Mouse (Mus musculus) B cell, adult 2 months (primary cell): ENCODE data around the gene Arfgap1.
A peak's percentile ranks its signal among the peaks of the same experiment; 100 is the strongest.

Source experiments
- DNase-seq, 2 experiments: peaks; one replicate each; pipeline ENCODE4 v3.0.0; 2022

Gene Arfgap1

DNA sequence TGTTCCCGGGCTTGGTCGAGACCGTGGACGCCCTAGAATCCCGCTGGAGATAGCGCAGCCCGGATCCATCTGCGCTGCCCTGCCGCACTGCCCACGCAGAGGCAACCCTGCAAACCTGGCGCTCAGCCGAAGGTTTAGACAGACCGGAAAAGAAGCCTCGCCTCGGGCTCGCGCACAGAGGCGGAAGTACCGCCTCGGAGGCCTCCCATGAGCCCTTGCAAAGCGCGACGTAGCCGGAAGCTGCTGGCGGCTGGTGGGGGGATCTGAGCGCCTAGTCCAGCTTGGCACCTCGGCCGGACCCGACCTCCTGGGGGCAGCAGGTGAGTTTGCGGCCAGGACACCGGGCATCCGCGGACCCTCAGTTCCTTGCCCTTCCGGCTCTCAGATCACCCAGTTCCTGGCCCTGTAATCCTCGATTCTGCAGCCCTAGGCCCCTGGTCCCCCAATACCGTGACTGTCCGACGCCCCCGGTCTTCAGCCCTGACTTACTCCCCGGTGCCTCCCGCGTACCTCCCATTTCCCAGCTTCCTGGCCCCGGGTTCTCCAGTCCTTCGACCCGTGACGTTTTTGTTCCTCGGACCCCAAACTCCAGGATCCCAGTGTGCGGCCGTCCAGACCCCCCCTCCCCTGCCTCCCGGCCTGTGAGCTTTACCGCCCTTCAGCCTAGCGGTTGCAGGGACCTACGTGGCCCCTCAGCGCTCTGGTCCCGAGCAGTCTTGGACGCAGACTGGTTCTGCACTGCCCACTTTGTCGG, at the start of gene Arfgap1:
Gene Arfgap1, plus strand, starts transcription at position 216 of the 754 bp plus-strand sequence.
- DNase-seq, result peak; percentile 88

DNA sequence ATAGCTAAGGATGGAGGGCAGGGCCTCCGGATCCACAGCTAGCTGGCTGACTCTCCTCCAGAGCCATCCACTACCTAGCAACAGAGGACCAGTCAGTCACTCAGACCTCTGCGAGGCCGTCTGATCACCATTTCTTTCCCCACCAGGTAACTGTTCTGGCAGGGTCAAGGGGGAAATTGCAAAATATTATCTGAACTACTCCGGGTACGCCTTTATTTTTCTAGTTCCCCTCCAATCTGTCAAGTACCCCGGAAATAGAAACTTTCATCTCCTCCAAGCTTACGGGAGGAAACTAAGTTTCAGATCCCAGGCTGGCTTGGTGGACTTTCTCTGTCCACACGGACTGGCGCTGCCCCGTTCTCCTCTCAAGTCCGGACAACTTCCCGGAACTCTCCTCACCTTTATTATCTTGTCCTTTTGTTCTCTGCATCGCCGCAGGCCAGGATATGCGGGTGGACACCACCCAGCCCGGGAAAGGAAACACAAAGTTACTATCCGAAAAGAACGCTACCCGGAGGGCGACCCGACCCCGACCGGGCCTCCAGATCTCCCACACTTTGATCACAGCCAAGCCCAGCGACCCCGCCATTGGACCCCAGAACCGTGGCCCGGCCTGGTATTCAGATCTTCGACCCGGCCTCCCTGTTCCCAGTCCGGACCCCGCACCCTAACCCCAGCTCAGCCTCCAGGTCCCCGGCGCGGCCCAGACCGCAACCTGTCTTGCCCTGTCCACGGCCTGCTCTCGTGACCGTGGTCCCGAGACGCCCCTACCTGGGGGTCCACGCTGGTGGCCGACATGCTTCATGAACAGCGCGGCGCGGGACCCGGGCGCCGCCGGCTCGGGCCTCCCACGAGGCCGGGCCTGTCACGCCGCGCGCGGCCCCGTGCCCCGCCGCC, 46.9 kb upstream of the Arfgap1 start:
- DNase-seq, result peak in 1 of 2 experiments; percentile 14

DNA sequence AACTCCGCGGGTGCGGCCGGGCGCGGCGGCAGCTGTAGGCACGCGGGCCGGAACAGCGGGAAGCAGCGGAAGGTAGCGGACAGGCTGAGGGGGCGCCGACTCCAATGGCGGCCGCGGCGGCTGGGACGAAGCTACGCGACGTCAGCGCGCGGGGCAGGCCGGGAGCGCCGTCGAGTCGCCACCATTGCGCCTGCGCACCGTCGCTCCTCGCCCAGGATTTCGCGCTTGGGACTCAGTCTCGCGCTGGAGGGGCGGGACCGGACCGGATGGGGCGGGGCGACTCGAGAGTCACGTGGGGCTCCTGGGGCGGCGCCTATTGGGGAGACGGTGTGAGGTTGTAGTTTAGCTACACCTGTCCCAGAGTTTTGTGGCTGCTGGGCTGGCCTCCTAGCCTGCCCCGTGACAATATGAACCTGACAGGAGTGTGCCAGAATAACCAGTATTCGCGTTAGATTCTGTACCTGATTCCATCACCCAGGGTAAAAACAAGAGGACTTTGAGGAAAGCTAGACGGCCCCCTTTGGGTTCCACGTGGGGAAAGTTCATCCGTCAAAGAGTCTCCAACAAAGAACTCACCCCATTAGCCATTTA, 46.1 kb upstream of the Arfgap1 start, which contains the start of gene Ythdf1:
Gene Ythdf1, minus strand, starts transcription at position 140 of the 591 bp plus-strand sequence.
- peak; percentile 100 for DNase-seq

DNA sequence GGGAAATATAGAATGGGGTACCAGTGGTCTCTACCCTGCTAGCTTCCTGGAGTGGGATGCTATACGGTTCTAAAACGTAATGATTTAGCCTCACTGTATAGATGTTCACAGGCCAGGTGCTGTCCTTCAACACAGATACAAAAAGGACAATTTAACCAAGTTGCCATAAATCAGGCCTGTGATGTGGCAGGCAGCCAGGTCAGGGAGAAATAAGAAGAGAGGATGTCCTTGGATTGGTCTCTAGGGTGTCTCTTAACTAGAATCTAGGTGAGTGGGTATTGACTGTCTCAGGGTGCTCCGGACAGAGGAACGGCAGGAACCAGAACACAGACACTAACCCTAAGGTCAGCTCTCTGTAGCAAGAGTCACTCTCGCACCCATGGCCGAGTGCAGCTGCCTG, 44.3 kb upstream of the Arfgap1 start:
- DNase-seq, result no peak

DNA sequence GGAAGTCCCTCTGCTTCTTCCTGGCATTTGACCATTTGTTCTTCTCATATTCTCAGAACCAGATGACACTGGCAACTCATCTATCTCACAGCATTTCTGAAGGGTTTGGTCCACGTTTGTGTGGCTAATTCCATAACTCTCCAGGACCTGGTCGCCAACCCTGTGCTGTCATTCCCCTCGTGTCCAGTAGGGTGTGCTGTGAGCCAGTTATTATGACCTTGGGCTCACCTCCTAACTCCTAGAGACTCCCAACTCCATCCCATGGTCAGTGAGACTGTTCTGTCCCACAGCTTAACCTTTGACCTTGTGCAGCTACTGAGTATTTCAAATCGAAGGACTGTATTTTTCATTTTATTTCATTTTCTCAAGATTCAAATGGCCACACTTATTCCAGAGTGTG, 41.8 kb upstream of the Arfgap1 start:
- peak; percentile 77 to 78 for DNase-seq

DNA sequence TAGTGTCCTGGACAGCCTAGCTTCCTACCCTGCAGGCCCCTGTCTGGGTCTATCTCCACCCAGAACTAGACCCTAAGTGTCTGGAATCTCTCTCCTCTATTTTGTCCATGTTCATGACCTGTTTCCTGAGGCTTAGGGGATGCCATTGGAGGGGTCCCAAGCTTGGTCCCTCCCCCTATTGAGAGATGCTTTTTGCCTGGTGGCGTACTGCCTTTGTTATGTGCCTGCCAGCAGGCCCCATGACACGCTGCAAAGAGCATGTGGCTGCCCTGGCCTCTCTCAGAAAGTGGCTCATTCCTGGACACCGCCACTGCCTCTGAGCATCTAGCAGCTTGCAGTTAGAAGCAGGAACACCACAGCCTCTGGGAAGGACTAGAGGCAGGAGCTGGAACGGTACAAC, 38.3 kb upstream of the Arfgap1 start, which contains the start of gene Birc7:
Gene Birc7, plus strand, starts transcription at position 301 of the 400 bp plus-strand sequence.
- DNase-seq, result no peak

DNA sequence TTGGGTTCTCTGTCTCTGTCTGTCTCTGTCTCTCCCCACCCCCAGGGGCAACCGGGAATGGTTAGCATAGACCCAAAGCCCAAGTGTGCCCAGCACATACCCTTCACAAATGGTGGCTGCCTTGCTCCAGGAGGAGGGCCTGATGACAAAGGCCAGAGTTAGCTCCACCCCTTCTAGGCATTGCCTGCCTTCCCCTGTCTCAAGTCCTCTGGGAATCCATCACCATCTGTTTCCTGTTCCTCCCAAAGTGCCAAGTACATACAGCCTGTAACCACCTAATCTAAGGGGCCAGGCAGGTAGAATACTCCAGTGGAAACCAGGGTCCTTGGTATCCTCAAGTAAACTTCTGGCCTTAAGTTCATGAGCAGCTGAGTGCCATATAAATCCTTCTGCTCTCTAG, 34.6 kb upstream of the Arfgap1 start:
- DNase-seq, result no peak

DNA sequence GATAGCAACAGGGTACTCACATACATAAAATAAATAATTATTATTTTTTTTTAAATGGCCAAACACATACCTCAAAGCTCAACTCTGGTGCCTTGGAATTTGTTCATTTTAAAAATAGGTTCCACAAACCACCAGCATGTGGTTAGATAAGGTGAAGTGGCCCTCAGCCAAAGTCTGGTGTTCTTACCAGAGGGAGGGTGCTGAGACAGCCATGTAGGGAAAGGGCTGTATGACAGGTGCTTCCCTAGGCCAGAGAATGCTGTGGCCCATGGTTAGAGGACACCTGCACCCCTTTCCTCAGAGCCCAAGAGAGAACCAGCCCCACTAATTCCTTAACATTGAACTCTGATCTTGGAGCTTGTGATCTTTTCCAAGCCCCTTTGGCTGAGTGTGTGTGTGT, 26.8 kb upstream of the Arfgap1 start:
- no peak for DNase-seq

DNA sequence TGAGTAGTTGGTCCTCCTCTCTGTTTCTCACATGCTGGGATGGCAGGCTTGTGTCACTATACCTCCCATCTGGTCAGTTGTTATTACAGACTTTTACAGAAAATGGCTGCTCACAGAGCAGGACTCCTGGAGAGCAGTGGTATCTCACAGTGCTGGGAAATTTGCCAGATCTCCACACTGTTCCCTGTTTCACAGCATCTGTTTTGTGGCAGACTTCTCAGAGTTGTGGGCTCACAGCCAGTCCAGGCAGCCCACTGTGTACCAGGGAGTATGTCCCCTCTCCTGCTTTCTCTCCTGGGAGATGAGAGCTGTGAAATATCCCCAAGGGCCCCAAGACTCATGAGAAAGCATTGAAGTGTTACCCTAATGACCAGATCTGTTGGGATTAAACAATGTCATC, 25.2 kb upstream of the Arfgap1 start:
- DNase-seq, result no peak

DNA sequence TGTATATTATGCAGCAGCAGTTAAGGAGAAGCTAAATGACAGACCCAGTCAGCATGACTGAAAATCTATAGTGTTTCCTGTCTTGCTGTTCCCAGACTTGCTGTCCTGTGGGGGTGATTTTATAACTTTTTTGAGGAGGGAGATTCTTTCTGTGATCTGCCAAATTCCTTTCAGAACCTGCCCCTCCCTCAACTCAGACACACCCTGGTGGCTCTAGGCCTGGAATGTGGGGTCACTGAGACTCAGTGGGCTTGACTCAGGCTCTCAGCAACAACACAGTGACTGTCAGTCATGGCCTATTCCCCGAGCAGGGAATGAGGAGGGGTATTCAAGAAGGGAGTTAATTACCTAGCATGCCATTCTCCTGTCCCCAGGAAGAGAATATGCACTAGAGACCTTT, 17.1 kb upstream of the Arfgap1 start:
- no peak for DNase-seq

DNA sequence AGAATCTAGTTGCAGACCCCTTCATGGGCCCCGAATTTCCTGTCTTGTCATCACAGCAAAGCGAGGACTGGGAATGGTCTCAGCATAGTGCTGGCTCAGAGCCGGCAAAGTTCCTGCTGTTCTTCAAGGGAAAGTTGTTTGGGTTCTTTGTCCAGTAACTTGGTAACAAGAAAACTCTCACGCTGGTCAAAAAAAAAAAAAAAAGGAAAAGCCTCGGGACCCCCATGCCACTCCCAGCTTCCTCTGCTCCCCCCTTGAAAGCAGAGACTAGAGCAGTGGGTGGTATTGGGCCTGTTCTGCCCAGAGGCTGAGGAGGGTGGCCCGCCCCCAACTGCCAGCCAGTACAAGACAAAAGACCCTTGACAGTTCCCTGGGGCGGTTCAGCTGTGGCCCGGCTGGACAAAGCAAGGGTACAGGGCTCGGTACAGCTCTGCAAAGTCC, 14.3 kb upstream of the Arfgap1 start:
- no peak for DNase-seq

DNA sequence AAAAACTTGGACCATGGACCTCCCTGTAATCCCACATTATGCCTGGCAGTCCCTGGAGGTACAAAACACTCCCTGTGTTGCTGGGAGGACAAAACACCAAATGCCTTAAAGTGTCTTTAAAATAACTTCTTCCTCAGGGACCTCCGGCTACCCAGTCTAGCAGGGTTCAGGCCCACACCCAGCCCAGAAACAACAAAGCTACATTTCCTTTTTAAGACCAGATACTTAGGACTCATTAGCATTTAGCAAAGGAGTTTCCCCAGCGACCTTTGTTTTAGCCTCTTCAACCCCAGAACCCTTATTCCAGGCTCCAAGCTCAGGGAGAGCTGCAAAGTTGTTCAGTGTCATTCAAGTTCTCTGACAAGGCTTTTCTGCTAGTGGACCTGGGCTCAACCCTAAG, 13.4 kb upstream of the Arfgap1 start:
- DNase-seq, result no peak

DNA sequence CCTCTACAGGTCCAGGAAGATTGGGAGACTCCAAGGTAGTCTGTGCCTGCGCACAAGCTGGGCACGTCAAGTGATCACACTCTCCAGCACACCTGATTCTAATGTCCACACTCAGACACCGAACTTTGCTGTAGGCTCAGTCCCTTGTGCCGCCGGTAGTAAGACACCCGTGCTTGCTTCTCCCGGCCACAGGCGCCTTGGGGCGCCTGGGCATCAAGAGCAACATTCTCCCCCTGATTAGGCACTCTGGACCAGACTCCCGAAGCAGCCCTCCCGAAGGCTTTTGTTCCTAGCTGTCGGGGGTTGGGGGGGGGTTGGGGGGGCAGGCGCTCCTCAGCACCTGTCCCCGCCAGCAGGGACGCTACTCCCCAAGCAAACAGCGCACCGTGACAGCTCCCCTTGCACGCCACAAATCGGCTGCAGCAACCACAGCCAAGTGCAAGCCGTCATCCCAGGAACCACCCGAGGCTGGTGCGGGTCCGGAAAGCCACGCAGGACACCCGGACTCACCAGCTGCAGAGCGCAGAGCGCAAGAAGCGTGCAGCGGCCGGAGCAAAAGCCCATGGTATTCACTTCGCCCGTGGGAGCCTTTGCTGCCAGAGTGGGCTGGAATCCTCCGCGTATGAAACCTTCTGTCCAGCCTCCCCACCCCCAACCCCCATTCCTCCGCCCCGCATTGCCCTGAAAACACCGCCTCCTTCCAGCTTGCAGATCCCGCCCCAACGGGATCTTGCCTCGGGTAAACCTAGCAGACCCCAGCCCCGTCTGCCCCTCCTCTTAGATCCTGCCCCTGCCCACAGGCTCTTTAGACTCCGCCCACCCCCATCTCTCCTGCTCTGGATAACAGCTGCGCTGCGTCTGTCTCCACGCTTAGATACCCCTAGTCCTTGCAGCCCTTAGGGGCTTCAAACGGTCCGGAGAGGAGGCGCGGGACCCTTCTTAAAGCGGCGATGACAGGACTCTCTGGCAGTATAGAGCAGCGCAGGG, 12.7 kb upstream of the Arfgap1 start, which contains the start of gene Nkain4:
Gene Nkain4, minus strand, starts transcription at position 639 of the 987 bp plus-strand sequence.
- peak; percentile 9 to 18 for DNase-seq

DNA sequence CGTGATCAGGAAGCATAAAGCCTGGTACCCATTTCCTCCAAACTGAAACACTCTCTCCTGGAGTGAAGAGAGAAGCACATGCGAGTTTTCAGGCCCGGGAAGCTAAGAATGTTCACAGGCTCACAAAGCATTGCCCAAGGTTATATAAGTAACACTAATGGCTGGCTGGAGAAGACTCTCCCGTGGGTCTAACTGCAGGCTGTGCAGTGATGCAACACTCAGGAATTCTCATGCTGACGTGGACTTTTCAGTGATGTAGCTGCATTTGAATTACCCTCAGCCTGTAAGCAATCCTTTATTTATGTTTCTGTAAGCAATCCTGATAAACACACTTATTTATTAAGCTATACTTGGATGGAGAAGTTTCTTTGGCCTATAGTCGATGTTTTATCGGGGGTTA, 7.4 kb upstream of the Arfgap1 start:
- no peak for DNase-seq

DNA sequence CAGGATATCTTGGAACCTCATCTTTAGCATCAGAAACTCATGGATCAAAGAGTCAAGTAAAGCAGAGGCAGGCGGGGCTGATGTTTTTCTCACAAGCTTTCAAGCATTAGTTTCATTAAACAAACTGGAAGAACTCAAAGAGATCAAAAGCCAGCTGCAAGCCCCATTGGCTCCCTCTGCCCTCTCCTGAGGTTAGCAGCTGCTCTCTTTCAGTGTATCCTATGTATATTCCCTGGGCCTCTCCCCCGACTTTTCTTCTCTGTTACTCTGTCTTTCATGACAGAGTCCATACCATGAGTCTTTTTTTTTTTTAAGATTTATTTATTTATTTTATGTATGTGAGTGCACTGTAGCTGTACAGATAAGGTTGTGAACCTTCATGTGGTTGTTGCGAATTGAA, 6.8 kb upstream of the Arfgap1 start:
- no peak for DNase-seq

DNA sequence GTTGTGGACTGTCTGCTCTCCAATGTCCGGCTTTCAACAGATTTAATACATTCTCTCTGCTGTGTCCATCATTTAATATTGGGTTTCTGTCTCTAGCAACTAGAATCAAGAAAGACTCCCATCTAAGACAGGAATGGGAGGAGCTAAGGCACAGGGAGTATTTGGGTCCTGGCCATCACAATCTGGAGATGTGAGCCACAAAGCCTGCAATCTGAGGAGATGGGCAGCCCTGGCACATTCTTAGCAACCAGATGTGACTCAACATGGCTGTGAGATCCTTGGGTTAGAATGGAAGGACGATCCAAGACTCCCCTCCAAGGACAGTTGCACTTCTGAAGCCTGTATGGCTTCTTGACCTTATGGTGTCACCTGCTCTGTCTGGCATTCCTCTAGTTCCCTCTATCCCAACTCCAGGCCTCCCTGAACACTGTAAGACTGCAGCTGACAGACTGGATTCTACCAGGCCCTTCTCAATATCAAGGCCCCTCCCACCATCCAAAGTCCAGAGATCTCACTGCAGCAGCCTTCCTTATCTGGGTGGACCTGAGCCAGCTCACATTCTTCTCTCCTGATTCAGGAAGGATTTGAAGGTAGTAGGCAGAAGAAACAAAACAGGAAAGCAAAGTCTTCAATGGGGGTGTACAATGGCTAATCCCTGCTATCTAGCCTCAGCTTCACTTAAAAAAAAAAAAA, 4.3 kb upstream of the Arfgap1 start:
- no peak for DNase-seq

DNA sequence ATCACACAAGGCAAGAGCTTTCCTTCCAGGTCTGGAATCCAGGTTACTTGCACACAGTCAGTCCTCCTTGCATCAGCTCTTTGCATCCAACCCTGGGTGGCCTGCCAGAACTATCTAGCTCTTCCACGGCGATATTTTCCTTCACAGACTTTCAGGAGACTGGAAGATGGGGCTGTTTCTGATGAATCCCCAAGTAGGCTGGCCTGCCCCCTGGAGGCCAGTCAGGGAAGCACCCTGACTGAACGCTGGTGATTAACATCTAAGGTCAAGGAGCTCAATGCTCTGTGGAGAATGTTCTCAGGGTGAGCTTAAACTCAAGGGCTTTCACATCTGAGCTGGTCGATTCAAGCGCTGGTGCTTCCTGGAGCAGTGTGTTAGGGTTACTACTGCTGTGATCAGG, 3.1 kb upstream of the Arfgap1 start:
- peak; percentile 78 to 79 for DNase-seq

DNA sequence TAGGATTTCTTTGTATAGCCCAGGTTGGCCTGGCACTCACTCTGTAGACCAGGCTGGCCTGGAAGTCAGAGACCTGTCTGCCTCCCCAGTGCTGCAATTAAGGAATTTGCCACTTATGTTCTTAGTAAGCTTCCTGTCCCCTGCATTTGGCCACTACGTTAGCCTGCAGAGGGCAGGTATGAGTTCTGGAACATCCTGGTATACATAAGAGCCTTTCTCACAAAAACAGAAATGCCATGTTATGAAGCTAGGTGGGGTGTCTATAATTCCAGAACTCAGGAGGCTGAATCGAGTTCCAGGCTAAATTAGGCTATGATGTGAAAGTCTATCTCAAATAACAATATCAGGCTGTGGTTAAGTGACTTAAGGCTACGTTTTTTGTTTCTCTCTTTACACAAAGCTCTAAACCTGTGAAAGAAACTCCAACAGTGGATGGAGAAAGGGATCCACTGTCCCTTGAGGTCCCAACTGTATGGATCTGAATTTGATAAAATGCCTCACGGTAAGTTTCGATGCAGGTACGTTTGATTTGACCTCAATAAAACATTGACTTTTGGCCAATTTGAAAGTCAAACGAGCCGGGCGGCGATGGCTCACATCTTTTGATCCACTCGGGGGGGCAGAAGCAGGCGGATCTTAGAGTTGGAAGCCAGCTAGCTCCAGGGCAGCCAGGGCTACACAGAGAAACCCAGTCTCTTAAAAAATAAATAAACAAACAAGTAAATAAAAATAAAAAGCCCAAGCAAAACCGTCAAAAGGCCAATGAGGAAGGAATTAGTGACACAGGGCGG, 738 bp upstream of the Arfgap1 start:
- peak; percentile 35 to 41 for DNase-seq

DNA sequence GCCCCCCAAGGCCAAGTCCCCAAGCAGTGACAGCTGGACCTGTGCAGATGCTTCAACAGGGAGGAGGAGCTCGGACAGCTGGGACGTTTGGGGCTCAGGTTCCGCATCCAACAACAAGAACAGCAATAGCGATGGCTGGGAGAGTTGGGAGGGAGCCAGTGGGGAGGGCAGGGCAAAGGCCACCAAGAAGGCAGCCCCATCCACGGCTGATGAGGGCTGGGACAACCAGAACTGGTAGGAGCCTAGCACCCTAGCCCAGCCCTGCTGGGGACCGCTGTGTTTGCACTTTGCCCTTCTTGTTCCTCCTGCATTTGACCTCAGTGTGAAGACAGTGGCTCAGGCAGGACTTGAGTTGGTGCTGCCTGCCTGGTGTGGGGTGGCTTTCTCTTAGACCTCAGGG, 14.1 kb downstream of the Arfgap1 start:
- DNase-seq, result no peak

DNA sequence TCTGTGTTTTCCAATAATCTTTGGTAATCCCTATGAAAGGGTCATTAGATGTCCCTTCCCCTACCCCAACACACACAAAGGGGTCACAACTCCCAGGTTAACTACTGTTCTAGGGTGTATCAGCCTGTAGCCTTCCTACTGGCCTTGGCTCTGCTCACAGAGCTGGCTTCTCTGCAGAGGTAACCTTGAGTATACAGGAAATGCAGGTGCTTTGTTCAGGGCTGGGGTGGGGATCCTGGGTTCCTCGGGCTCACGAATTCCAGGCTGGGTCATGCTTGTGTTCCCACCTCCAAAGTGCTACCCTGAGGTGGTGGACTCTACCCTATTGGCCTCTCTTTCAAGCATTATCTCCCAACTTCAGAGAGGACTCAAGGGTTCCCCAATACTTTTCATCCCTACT, 18.6 kb downstream of the Arfgap1 start:
- DNase-seq, result no peak

DNA sequence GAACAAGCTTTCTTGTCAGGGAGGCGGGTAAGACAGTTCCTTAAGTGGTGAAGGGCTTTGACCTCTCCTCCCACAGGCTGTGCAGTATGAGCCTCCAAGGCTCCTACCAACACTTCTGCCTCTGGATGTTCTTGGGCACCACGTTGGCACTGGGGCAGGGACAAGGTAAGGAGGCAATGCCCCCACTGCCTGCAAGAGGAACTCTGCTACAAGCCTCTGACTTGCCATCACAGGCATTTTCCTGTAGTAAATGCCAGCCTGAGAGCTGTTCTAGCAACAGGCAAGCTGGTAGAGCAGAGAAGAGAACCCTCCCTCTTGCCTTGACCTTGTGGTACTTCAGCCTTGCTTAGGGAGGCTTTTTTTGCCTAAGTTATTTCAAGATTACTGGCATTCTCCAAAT, 19.4 kb downstream of the Arfgap1 start, which contains the start of gene Col20a1:
Gene Col20a1, plus strand, starts transcription at position 87 of the 400 bp plus-strand sequence.
- no peak for DNase-seq
